ENCODE assay signal across 9 mouse cellular contexts in the genomic region with DNA sequence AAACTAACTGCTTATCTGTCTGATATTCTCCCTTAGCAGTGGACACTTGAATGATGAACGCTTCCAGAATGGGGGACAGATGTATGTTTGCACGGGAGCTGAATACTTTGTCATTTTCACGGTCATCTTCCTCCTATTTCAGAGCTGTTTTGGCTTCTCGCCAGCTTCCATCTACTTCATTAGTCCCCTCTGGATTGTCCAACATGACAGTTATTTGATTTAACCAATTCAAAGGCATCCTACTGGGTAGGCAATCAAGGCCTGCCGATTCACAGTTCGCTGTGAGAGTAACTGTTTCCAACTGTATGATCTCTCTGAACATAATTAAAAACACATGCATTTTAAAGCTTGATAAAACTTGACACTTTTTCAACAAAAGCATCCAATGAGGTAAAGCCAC.
DNase-seq lines count a peak whose midpoint lies in the region; ATAC-seq and TF ChIP-seq lines count a peak whose summit lies in the region.
"Had no signal": no experiment of that assay in that cellular context is flagged by ENCODE, and none has a peak within 500 bp of the region (broad histone marks: within the 10 kb centered on the region; RNA-seq: fewer than 3 reads in every experiment).

No protein-coding gene starts in this region.

- TF ChIP-seq CTCF in left cerebral cortex, adult 2 months (IDR thresholded peaks at IDR 0.05) = no peak

- no peak overlapping the region for H3K9ac ChIP-seq in neural tube, embryonic 12.5 days
- H3K9ac ChIP-seq: liver, embryonic 15.5 days; stomach, embryonic 15.5 days had no signal

- ATAC-seq in neural tube, embryonic 12.5 days (ENCODE audit: low FRiP score, low read depth) = peak; percentile 74

- intact Hi-C loops in left cerebral cortex, postnatal 4 days (cut with DNase I) = no loop called here
- intact Hi-C loops in left cerebral cortex, adult 2 months (cut with DNase I) = no loop called here

- no peak overlapping the region for H3K4me3 ChIP-seq in left cerebral cortex, adult 2 months
- no peak overlapping the region for H3K4me3 ChIP-seq in neural tube, embryonic 12.5 days
- H3K4me3 ChIP-seq: liver, embryonic 15.5 days; stomach, embryonic 15.5 days had no signal

- no peak overlapping the region for H3K4me2 ChIP-seq in neural tube, embryonic 12.5 days (replicated peaks)
- H3K4me2 ChIP-seq: liver, embryonic 15.5 days; stomach, embryonic 15.5 days had no signal

- peak; percentile 79 for DNase-seq in left cerebral cortex, postnatal 4 days
- DNase-seq in left cerebral cortex, adult 2 months (ENCODE audit: extremely low spot score in 1 of 2, low spot score in 2 of 2) = no peak
- DNase-seq in embryo, embryonic 11 days = peak; percentile 59
- peak; percentile 33 for DNase-seq in forelimb bud, embryonic 11.5 days (ENCODE audit: low read depth, low spot score)
- DNase-seq in thymus, adult 18-20 months = no peak
- DNase-seq in layer of hippocampus, postnatal 14 days (ENCODE audit: low spot score in 2 of 2) = no peak

- H3K36me3 ChIP-seq in neural tube, embryonic 12.5 days = no peaks in the 10 kb centered on the region
- H3K36me3 ChIP-seq: liver, embryonic 15.5 days; stomach, embryonic 15.5 days had no signal

- H3K9me3 ChIP-seq in neural tube, embryonic 12.5 days = no peaks in the 10 kb centered on the region
- H3K9me3 ChIP-seq: liver, embryonic 15.5 days; stomach, embryonic 15.5 days had no signal

- H3K4me1 ChIP-seq in neural tube, embryonic 12.5 days = no peaks in the 10 kb centered on the region
- H3K4me1 ChIP-seq: liver, embryonic 15.5 days; stomach, embryonic 15.5 days had no signal

- H3K27me3 ChIP-seq in neural tube, embryonic 12.5 days (replicated peaks) = no peaks in the 10 kb centered on the region
- H3K27me3 ChIP-seq: liver, embryonic 15.5 days; stomach, embryonic 15.5 days had no signal

- 37% methylated on average over 6 of the region's 6 CpGs for WGBS in neural tube, embryonic 12.5 days

- H3K27ac ChIP-seq in left cerebral cortex, adult 2 months = no peak overlapping the region
- H3K27ac ChIP-seq in neural tube, embryonic 12.5 days = no peak overlapping the region
- H3K27ac ChIP-seq: liver, embryonic 15.5 days; stomach, embryonic 15.5 days had no signal

Comparison
In these comparisons a context has a peak if more than half of its experiments do, and no peak if none do; other contexts are left out.
1. DNase-seq: peak in left cerebral cortex, postnatal 4 days (single experiment), embryo, embryonic 11 days (single experiment) and forelimb bud, embryonic 11.5 days (single experiment); none in left cerebral cortex, adult 2 months (0 of 2), thymus, adult 18-20 months (0 of 2) and layer of hippocampus, postnatal 14 days (0 of 2).